Mouse (Mus musculus) embryonic facial prominence, embryonic 13.5 days (tissue): ENCODE data around the gene Dtymk. TPM values are rescaled to one million over a fixed set of nuclear protein-coding genes. Genes with fewer than 3 reads are reported as not detected.
"Not testable (repeated sequence)": the region's sequence is repeated elsewhere in the genome, so short reads cannot be mapped to it uniquely, and the experiment has no call there.

Source experiments
- ATAC-seq: fragments of 200-750 bp; cut with Nextera tagmentation; 2 replicates; pipeline ENCODE4 v1.8.0; 2017; ENCODE audit warnings: low read depth; ENCODE audit not compliant: insufficient number of reproducible peaks, insufficient read depth, low FRiP score, low TSS enrichment
- H3K27ac ChIP-seq: fragments of 300-500 bp; sonication (generic); 2 replicates; pipeline ENCODE4 v1.5.1; 2015; ENCODE audit warnings: moderate library complexity, mild to moderate bottlenecking, inconsistent platforms
- H3K27me3 ChIP-seq: fragments of 300-500 bp; sonication (generic); 2 replicates; pipeline ENCODE4 v1.6.1; 2015; ENCODE audit warnings: mild to moderate bottlenecking, inconsistent platforms
- H3K36me3 ChIP-seq: fragments of 300-500 bp; sonication (generic); 2 replicates; pipeline ENCODE4 v1.6.1; 2015; ENCODE audit warnings: mild to moderate bottlenecking, inconsistent platforms
- H3K4me1 ChIP-seq: fragments of 300-500 bp; sonication (generic); 2 replicates; pipeline ENCODE4 v1.6.1; 2015; ENCODE audit warnings: inconsistent platforms
- H3K4me2 ChIP-seq: fragments of 300-500 bp; sonication (generic); 2 replicates; pipeline ENCODE4 v1.6.1; 2015; ENCODE audit warnings: moderate library complexity, mild to moderate bottlenecking, inconsistent platforms
- H3K4me3 ChIP-seq: fragments of 300-500 bp; sonication (generic); 2 replicates; pipeline ENCODE4 v1.5.1; 2015; ENCODE audit warnings: mild to moderate bottlenecking, inconsistent platforms
- H3K9ac ChIP-seq: fragments of 300-500 bp; sonication (generic); 2 replicates; pipeline ENCODE4 v1.6.1; 2015; ENCODE audit warnings: mild to moderate bottlenecking, inconsistent platforms
- H3K9me3 ChIP-seq: fragments of 300-500 bp; sonication (generic); 2 replicates; pipeline ENCODE4 v1.6.1; 2016; ENCODE audit warnings: inconsistent platforms
- WGBS: fragments of 180-500 bp; shearing (Covaris S2); methylation state at CpG from one replicate; pipeline ENCODE4 v1.1.7; 2015; ENCODE audit warnings: mixed read lengths; 5-methylcytosine and 5-hydroxymethylcytosine counted together
- polyA plus RNA-seq: library from polyadenylated mRNA; unstranded; fragments of >200 nt; fragmentation: Nextera tagmentation; extraction: Ambion mirVana; gene quantifications from 2 replicates; pipeline ENCODE4 v1.2.1, GENCODE M21; 2015

Dtymk gene
- polyA plus RNA-seq, result 267 and 281 TPM in 2 replicates

DNA sequence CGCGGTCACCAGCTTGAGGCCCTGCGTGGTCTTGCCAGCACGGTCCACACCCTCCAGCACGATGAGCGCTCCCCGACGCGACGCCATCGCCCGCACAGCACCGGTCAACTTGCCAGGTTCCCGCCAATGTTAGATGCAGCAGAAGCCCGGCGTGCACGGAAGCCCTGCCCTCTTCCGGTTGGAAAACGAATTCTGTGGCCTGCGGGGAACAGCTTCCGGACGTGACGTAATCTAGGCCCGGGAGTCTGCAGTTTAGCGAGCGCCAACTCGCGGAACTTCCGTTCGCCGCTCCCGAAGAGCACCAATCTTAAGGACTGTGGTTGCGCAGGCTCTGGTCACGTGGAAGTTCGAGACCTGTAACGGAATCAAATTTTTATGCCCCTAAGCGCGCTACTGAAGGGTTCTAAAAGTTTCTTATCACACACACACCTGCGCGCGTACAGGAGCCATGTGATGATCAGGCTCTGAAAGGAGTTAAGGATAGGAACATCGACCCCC is at the start of gene Dtymk:
Dtymk (minus strand) TSS at position 194 of the 498 bp plus-strand sequence.
- ATAC-seq, result peak; percentile 54
- Histone ChIP-seq H3K36me3 (peaks cover 48% of the 10 kb centered on the region), H3K4me1 (peaks cover 42% of the 10 kb centered on the region), H3K4me2 (peak within 1 kb of the TSS; percentile 84), H3K9ac (peak within 1 kb of the TSS; percentile 86), H3K27me3 (no peaks in the 10 kb centered on the region), H3K9me3 (no peaks in the 10 kb centered on the region), H3K4me3 (peak within 1 kb of the TSS; percentile 80), H3K27ac (peak within 1 kb of the TSS; percentile 88)
- WGBS, result under 1% methylated on average over 42 of the region's 42 CpGs

DNA sequence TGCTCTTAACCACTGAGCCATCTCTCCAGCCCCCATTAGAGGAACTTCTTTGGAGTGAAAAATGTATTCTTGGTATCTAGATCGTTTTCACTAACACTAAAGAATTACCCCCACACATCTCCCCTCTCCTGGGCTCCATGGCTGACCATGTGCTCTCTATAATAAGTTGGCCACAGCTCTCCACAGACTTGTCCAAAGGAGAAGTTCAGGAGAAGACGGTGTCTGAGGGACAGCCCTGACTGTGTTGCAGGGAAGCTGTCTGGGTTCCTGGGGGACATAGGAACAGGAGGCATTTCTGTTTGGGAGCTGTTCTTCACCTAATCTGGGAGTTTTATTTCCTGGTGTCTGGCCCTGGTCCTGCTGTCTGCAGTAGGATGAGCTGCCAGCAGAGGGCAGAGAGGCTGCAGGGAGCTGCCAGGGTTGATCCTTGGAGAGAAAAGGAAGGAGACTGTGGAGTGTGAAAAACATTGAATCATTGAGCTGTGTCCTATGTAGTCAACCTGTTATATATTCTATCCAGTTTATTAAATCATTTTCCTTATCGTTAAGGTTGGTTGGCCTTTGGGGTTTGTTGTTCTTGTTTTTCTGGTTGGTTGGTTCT is 44.1 kb upstream of the Dtymk start:
- H3K4me1 ChIP-seq, H3K4me2 ChIP-seq, H3K4me3 ChIP-seq, H3K36me3 ChIP-seq, H3K9ac ChIP-seq, H3K27ac ChIP-seq, ATAC-seq, H3K9me3 ChIP-seq, H3K27me3 ChIP-seq: not testable (repeated sequence)
- WGBS, result 64% methylated on average over 1 of the region's 3 CpGs

DNA sequence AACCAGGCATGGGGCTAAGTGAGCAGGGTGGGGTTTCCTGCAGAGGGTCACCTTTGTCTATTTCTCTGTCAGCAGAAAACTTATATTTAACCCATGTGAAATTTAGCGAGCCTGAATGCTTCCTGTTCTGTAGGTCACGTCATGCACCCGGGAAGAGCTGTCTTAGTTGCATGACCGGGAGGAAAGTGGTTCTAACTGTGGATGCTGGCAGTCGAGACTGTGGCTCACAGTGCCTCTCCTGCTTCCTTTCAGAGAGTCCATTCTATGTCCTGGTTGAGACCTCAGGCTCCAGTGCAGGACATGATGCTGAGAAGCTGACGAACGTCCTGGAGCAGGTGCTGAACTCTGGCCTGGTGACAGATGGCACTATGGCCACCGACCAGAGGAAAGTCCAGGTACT is 36.8 kb upstream of the Dtymk start:
- H3K36me3 ChIP-seq, result peaks cover 34% of the 10 kb centered on the region

DNA sequence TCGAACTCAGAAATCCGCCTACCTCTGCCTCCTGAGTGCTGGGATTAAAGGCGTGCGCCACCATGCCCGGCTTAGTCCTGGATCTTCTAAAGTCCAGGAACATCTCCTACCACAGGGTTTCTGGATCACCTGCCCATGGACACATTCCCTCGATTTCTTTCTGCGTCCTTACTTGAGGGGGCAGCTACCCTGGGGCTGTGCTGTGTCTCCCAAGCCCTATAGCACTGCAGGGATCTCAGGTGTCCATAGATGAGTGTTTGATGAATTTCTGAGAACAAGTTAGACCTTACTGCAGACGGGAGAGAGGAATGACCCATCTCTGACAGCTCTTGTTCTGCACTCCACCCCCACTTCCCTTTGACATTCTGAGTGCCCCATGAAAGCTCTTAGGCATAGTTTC is 35.6 kb upstream of the Dtymk start:
- Histone ChIP-seq H3K4me3 (no peak overlapping the region), H3K4me2 (no peak overlapping the region), H3K9me3 (no peaks in the 10 kb centered on the region), H3K9ac (no peak overlapping the region), H3K27ac (no peak overlapping the region), H3K27me3 (no peaks in the 10 kb centered on the region), H3K4me1 (no peaks in the 10 kb centered on the region), H3K36me3 (peaks cover 34% of the 10 kb centered on the region)
- ATAC-seq, result no peak
- 91% methylated on average over 8 of the region's 8 CpGs for WGBS

More for the DNA sequence above, 36.8 kb upstream of the Dtymk start:
- ATAC-seq, H3K9ac ChIP-seq, H3K4me1 ChIP-seq, H3K9me3 ChIP-seq, H3K4me2 ChIP-seq, H3K27me3 ChIP-seq, H3K4me3 ChIP-seq, H3K27ac ChIP-seq: not testable (repeated sequence)
- 90% methylated on average over 8 of the region's 8 CpGs for WGBS

DNA sequence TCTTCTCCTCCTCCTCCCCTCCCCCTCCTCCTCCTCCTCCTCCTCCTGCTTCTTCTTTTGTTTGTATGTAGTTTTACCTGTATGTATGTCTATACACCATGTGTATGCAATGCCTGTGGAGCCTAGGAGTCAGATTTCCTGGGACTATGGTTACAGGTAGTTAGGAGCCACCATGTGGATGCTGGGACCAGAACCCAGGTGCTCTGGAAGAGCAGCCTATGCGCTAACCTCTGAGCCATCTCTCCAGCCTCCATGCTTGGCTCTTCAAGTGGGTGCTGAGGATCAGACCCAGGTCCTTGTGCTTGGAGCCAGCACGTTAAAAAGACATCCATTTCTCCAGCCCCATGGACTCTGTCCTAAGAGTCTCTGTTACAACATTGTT is 34.8 kb upstream of the Dtymk start:
- no peak overlapping the region for H3K4me3 ChIP-seq
- no peak overlapping the region for H3K27ac ChIP-seq
- H3K27me3 ChIP-seq, result no peaks in the 10 kb centered on the region
- no peak for ATAC-seq
- H3K9ac ChIP-seq, result no peak overlapping the region
- peaks cover 34% of the 10 kb centered on the region for H3K36me3 ChIP-seq
- 78% methylated on average over 2 of the region's 2 CpGs for WGBS
- no peaks in the 10 kb centered on the region for H3K4me1 ChIP-seq
- no peak overlapping the region for H3K4me2 ChIP-seq
- no peaks in the 10 kb centered on the region for H3K9me3 ChIP-seq

DNA sequence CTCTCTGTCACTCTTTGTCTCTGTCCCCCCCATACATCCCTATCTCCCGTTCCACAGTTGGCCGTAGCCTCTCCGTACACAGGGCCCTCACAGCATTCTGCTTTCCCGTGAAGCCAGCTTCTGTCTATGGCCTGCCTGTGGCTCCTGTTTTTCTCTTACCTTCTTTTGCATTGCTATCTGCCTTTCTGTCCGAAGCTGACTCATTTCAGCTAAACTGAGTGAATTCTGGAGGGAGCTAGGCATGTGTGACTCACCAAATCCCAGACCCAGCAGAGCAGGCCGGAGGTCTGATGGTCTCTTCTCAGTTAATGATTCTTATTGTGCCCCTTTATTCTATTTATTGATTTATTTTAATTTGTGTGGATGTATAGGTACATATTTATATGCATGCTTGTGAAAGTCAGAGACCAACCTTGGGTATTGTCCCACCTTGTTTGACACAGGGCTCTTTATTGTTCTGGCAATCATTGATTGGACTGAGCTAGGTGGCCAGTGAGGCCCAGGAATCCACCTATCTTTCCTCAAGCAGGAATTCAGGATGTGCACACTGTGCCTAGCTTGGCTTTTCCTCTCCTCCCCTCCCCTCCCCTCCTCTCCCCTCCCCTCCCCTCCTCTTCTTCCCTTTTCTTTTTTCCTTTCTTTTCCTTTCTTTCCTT is 34.3 kb upstream of the Dtymk start:
- Histone ChIP-seq H3K27me3 (no peaks in the 10 kb centered on the region), H3K36me3 (peaks cover 34% of the 10 kb centered on the region), H3K4me2 (no peak overlapping the region), H3K4me1 (no peaks in the 10 kb centered on the region), H3K9ac (no peak overlapping the region), H3K9me3 (no peaks in the 10 kb centered on the region), H3K4me3 (no peak overlapping the region), H3K27ac (no peak overlapping the region)
- WGBS, result 91% methylated on average over 6 of the region's 6 CpGs
- ATAC-seq, result no peak

DNA sequence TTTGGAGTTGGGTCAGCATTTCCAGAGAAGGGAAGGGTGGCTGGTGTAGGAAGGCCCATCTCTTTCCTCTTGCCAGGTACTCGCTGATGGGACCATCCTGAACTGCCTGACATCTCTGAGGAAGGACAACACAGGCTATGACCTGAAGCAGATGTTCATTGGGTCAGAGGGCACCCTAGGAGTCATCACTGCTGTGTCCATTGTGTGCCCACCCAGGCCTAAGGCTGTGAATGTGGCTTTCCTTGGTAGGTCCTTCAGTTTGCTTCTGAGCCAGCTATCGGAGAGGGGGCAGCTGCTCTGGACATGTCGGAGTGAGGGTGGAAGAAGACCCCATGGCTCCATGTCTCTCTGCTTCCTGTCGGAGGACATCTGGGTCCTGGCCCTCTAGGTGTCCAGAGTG is 33.5 kb upstream of the Dtymk start:
- peaks cover 34% of the 10 kb centered on the region for H3K36me3 ChIP-seq
- H3K4me1 ChIP-seq, result no peaks in the 10 kb centered on the region
- no peak overlapping the region for H3K27ac ChIP-seq
- H3K4me2 ChIP-seq, result no peak overlapping the region
- H3K9me3 ChIP-seq, result no peaks in the 10 kb centered on the region
- H3K4me3 ChIP-seq, result no peak overlapping the region
- WGBS, result 90% methylated on average over 4 of the region's 4 CpGs
- ATAC-seq, result peak; percentile 56
- no peak overlapping the region for H3K9ac ChIP-seq
- no peaks in the 10 kb centered on the region for H3K27me3 ChIP-seq

DNA sequence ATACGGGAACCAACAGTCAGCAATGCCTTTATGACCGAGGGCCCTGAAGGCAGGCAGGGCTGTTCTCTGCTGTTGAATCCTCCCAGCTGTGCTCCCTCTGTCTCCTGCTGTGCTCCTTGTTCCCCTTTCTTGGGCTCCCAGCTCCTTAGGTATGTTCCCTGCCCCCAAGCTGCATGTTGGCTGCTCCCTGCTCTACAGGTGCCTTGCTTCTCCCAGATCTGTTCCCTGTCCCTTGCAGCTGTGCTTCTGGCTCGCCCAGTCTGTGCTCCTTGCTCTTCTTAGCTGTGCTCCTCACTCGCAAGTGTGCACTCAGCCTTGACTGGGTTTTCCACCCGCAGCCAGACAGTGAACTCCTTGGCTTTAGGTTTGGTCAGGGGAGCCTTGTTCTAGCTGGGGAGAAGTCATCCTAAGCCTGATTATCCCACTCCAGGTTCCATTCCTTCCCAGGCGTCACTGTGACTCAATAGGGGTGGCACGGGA is 33.0 kb upstream of the Dtymk start:
- Histone ChIP-seq H3K27ac (no peak overlapping the region), H3K4me2 (no peak overlapping the region), H3K9me3 (no peaks in the 10 kb centered on the region), H3K27me3 (no peaks in the 10 kb centered on the region), H3K9ac (no peak overlapping the region), H3K4me3 (no peak overlapping the region), H3K36me3 (peaks cover 34% of the 10 kb centered on the region), H3K4me1 (no peaks in the 10 kb centered on the region)
- WGBS, result 87% methylated on average over 7 of the region's 7 CpGs
- peak; percentile 3; the same call in 1 of the 2 replicates for ATAC-seq

DNA sequence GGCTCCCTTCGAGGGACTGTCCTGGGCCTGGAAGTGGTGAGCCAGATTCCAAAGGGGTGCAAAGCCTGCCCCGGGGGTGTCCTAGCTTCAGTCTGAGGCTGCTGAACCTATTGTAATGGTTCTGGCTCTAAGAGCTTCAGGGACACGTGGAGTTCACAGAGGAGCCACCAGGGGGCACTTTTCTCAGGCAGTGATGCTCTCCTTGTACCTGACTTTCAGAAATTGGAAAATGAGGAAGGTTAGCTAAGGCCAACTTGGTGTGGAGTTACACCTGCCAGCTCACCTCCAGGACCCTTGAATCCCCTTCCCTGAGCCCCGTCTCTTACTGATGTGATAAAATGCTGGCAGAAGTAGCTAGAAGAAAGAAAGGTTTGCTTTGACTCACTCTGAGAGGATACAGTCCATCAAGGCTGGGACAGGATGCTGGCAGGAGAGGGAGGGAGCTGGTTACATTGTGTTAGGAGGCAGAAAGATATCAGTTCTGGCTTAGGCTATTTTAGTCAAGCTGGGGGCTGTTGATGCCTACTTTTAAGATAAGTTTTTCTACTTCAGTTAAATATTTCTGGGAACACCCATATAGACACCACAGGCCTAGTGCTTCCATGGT is 31.1 kb upstream of the Dtymk start:
- WGBS, result 45% methylated on average over 3 of the region's 4 CpGs
- H3K4me1 ChIP-seq, H3K4me2 ChIP-seq, H3K27ac ChIP-seq, H3K4me3 ChIP-seq, H3K9ac ChIP-seq, H3K27me3 ChIP-seq, ATAC-seq, H3K9me3 ChIP-seq: not testable (repeated sequence)
- peaks cover 28% of the 10 kb centered on the region for H3K36me3 ChIP-seq

DNA sequence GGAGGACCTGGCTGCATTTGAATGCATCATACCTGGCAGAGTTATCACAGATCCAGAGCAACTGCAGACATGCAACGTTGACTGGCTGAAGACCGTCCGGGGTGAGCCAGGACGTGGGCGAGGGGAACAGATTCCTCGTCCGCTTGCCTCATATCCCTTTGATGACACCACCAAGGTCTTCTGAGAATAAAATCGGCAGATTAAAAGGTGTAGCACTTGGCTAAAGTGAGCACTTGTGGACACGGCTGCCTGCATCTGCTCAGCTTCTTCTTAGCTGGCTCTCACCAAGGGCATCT is 24.8 kb upstream of the Dtymk start:
- peaks cover 17% of the 10 kb centered on the region for H3K4me1 ChIP-seq
- H3K4me2 ChIP-seq, result peak overlapping the region; percentile 70
- H3K9me3 ChIP-seq, result no peaks in the 10 kb centered on the region
- peak overlapping the region; percentile 60; the same call in 1 of the 2 replicates for H3K4me3 ChIP-seq
- peaks cover 9% of the 10 kb centered on the region for H3K36me3 ChIP-seq
- H3K9ac ChIP-seq, result peak overlapping the region; percentile 78; the same call in 1 of the 2 replicates
- WGBS, result 94% methylated on average over 9 of the region's 9 CpGs
- no peaks in the 10 kb centered on the region for H3K27me3 ChIP-seq
- ATAC-seq, result no peak
- no peak overlapping the region for H3K27ac ChIP-seq

DNA sequence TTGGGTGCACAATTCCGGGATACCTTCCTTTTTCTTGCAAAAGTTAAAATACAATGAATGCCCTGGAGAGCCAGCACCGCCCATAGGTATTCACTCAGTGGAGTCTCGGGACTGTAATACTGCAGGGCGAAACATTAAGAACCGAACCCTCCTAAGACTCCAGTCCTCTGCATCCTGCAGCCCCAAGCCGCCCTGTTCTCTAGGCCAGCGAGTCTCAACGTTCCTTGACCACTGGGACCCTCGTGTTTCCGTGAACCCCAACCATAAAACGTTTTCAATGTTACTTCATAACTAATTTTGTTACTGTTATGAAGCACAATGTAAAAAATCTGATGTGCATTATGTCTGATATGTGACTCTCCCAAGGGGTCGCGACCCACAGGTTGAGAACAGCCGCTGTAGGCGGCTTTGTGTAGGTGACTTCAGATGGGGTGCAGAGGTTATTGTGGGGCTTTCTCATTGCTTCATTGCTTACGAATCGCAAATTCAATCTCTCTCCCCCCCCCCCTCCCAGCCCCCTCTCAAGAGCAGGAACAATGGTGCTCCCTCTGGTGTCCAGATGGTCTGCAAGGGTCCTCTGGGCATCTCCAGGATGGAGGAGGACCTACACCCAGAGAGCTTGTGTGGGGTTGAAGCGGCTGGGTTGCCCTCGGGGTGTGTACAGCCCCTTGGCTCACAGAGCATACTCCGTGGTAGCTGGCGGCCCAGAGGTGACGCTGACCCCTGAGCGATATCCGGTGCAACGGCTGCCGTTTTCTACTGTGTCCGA is 24.2 kb upstream of the Dtymk start:
- 42% methylated on average over 27 of the region's 27 CpGs for WGBS
- H3K27ac ChIP-seq, result peak overlapping the region; percentile 96
- peaks cover 14% of the 10 kb centered on the region for H3K36me3 ChIP-seq
- peak overlapping the region; percentile 60 for H3K4me3 ChIP-seq
- peak overlapping the region; percentile 78 for H3K9ac ChIP-seq
- peaks cover 17% of the 10 kb centered on the region for H3K4me1 ChIP-seq
- peak overlapping the region; percentile 70 for H3K4me2 ChIP-seq
- H3K27me3 ChIP-seq, result no peaks in the 10 kb centered on the region
- no peaks in the 10 kb centered on the region for H3K9me3 ChIP-seq
- ATAC-seq, result no peak
